Mouse (Mus musculus): Measurements from ENCODE around the gene Catsperz. TPM values are rescaled to one million over a fixed set of nuclear protein-coding genes. Genes with fewer than 3 reads are reported as not detected.

The Catsperz gene
- polyA plus RNA-seq, 1 experiment from 2014 or later: 3.4 TPM

GRCm38 (mm10) chr19:6919431-6919830 is 5.7 kb downstream of the Catsperz start:
- H3K4me2 ChIP-seq (replicated peaks; ENCODE audit: low read depth, low read length): no peak overlapping the region
- peak overlapping the region; percentile 90; the same call in 1 of the 2 replicates for H3K27ac ChIP-seq (ENCODE audit: low read length)

GRCm38 (mm10) chr19:6918321-6918720 is 6.9 kb downstream of the Catsperz start:
- peaks cover 3% of the 10 kb centered on the region for H3K27me3 ChIP-seq (ENCODE audit: insufficient read depth, low read length)
- no peak overlapping the region for H3K9ac ChIP-seq (replicated peaks; ENCODE audit: low read length)
- peaks cover 15% of the 10 kb centered on the region for H3K4me1 ChIP-seq (ENCODE audit: insufficient read depth, low read length)
- no peak for ATAC-seq (ENCODE audit: low FRiP score, low TSS enrichment)
- no peaks in the 10 kb centered on the region for H3K9me3 ChIP-seq (ENCODE audit: low read length)
- no peak overlapping the region for H3K27ac ChIP-seq (ENCODE audit: low read length)
- H3K4me3 ChIP-seq (ENCODE audit: low read length): no peak overlapping the region
- H3K36me3 ChIP-seq (ENCODE audit: insufficient read depth, low read length): peaks cover 8% of the 10 kb centered on the region; the same call in 1 of the 2 replicates
- WGBS: 92% methylated on average over 4 of the region's 4 CpGs
- no peak overlapping the region for H3K4me2 ChIP-seq (replicated peaks; ENCODE audit: low read depth, low read length)

More at GRCm38 (mm10) chr19:6919431-6919830, 5.7 kb downstream of the Catsperz start:
- Histone ChIP-seq H3K27me3 (ENCODE audit: insufficient read depth, low read length) (peaks cover 10% of the 10 kb centered on the region), H3K9me3 (ENCODE audit: low read length) (no peaks in the 10 kb centered on the region), H3K4me1 (ENCODE audit: insufficient read depth, low read length) (peaks cover 15% of the 10 kb centered on the region), H3K9ac (replicated peaks; ENCODE audit: low read length) (0 out of 2 replicates have a peak overlapping the region, but pooled peaks have one; percentile 85), H3K36me3 (ENCODE audit: insufficient read depth, low read length) (no peaks in the 10 kb centered on the region), H3K4me3 (ENCODE audit: low read length) (no peak overlapping the region)
- ATAC-seq (ENCODE audit: low FRiP score, low TSS enrichment): no peak

- Histone ChIP-seq H3K4me1 (ENCODE audit: insufficient read depth, low read length) (peaks cover 18% of the 10 kb centered on the region), H3K9me3 (ENCODE audit: low read length) (no peaks in the 10 kb centered on the region), H3K9ac (replicated peaks; ENCODE audit: low read length) (peak overlapping the region; percentile 13; the same call in 1 of the 2 replicates), H3K27ac (ENCODE audit: low read length) (no peak overlapping the region), H3K4me2 (replicated peaks; ENCODE audit: low read depth, low read length) (no peak overlapping the region), H3K4me3 (ENCODE audit: low read length) (no peak overlapping the region), H3K27me3 (ENCODE audit: insufficient read depth, low read length) (no peaks in the 10 kb centered on the region), H3K36me3 (ENCODE audit: insufficient read depth, low read length) (peaks cover 22% of the 10 kb centered on the region)
- WGBS: 64% methylated on average over 4 of the region's 4 CpGs
- ATAC-seq (ENCODE audit: low FRiP score, low TSS enrichment): no peak
Observed at GRCm38 (mm10) chr19:6916496-6916895, 8.7 kb downstream of the Catsperz start.

- no peak overlapping the region for H3K9ac ChIP-seq (replicated peaks; ENCODE audit: low read length)
- ATAC-seq (ENCODE audit: low FRiP score, low TSS enrichment): no peak
- peaks cover 19% of the 10 kb centered on the region for H3K4me1 ChIP-seq (ENCODE audit: insufficient read depth, low read length)
- no peaks in the 10 kb centered on the region for H3K27me3 ChIP-seq (ENCODE audit: insufficient read depth, low read length)
- no peak overlapping the region for H3K4me3 ChIP-seq (ENCODE audit: low read length)
- H3K4me2 ChIP-seq (replicated peaks; ENCODE audit: low read depth, low read length): no peak overlapping the region
- no peak overlapping the region for H3K27ac ChIP-seq (ENCODE audit: low read length)
- WGBS: 88% methylated on average over 4 of the region's 4 CpGs
- H3K36me3 ChIP-seq (ENCODE audit: insufficient read depth, low read length): peaks cover 26% of the 10 kb centered on the region
- no peaks in the 10 kb centered on the region for H3K9me3 ChIP-seq (ENCODE audit: low read length)
Observed at GRCm38 (mm10) chr19:6915276-6915675, 9.9 kb downstream of the Catsperz start.

- Histone ChIP-seq H3K4me3 (ENCODE audit: low read length) (no peak overlapping the region), H3K4me1 (ENCODE audit: insufficient read depth, low read length) (peaks cover 12% of the 10 kb centered on the region), H3K36me3 (ENCODE audit: insufficient read depth, low read length) (peaks cover 26% of the 10 kb centered on the region), H3K9ac (replicated peaks; ENCODE audit: low read length) (no peak overlapping the region), H3K9me3 (ENCODE audit: low read length) (no peaks in the 10 kb centered on the region), H3K4me2 (replicated peaks; ENCODE audit: low read depth, low read length) (no peak overlapping the region), H3K27ac (ENCODE audit: low read length) (no peak overlapping the region), H3K27me3 (ENCODE audit: insufficient read depth, low read length) (no peaks in the 10 kb centered on the region)
- WGBS: 90% methylated on average over 9 of the region's 9 CpGs
- no peak for ATAC-seq (ENCODE audit: low FRiP score, low TSS enrichment)
Observed at GRCm38 (mm10) chr19:6914540-6914939, 10.6 kb downstream of the Catsperz start.

GRCm38 (mm10) chr19:6913991-6914390 is 11.2 kb downstream of the Catsperz start:
- Histone ChIP-seq H3K27me3 (ENCODE audit: insufficient read depth, low read length) (no peaks in the 10 kb centered on the region), H3K27ac (ENCODE audit: low read length) (no peak overlapping the region), H3K4me3 (ENCODE audit: low read length) (no peak overlapping the region), H3K4me1 (ENCODE audit: insufficient read depth, low read length) (peaks cover 12% of the 10 kb centered on the region), H3K9me3 (ENCODE audit: low read length) (no peaks in the 10 kb centered on the region), H3K4me2 (replicated peaks; ENCODE audit: low read depth, low read length) (no peak overlapping the region), H3K9ac (replicated peaks; ENCODE audit: low read length) (no peak overlapping the region), H3K36me3 (ENCODE audit: insufficient read depth, low read length) (peaks cover 26% of the 10 kb centered on the region)
- WGBS: 74% methylated on average over 11 of the region's 11 CpGs
- ATAC-seq (ENCODE audit: low FRiP score, low TSS enrichment): no peak

GRCm38 (mm10) chr19:6913036-6913435 is 12.1 kb downstream of the Catsperz start:
- H3K36me3 ChIP-seq (ENCODE audit: insufficient read depth, low read length): peaks cover 26% of the 10 kb centered on the region
- no peak overlapping the region for H3K27ac ChIP-seq (ENCODE audit: low read length)
- H3K4me2 ChIP-seq (replicated peaks; ENCODE audit: low read depth, low read length): no peak overlapping the region
- ATAC-seq (ENCODE audit: low FRiP score, low TSS enrichment): no peak
- 82% methylated on average over 6 of the region's 6 CpGs for WGBS
- H3K27me3 ChIP-seq (ENCODE audit: insufficient read depth, low read length): no peaks in the 10 kb centered on the region
- no peak overlapping the region for H3K9ac ChIP-seq (replicated peaks; ENCODE audit: low read length)
- H3K4me3 ChIP-seq (ENCODE audit: low read length): no peak overlapping the region
- no peaks in the 10 kb centered on the region for H3K9me3 ChIP-seq (ENCODE audit: low read length)
- peaks cover 21% of the 10 kb centered on the region for H3K4me1 ChIP-seq (ENCODE audit: insufficient read depth, low read length)

- 87% methylated on average over 15 of the region's 15 CpGs for WGBS
- no peaks in the 10 kb centered on the region for H3K9me3 ChIP-seq (ENCODE audit: low read length)
- H3K4me3 ChIP-seq (ENCODE audit: low read length): no peak overlapping the region
- no peaks in the 10 kb centered on the region for H3K27me3 ChIP-seq (ENCODE audit: insufficient read depth, low read length)
- H3K9ac ChIP-seq (replicated peaks; ENCODE audit: low read length): no peak overlapping the region
- ATAC-seq (ENCODE audit: low FRiP score, low TSS enrichment): no peak
- H3K36me3 ChIP-seq (ENCODE audit: insufficient read depth, low read length): peaks cover 26% of the 10 kb centered on the region
- H3K4me1 ChIP-seq (ENCODE audit: insufficient read depth, low read length): peaks cover 28% of the 10 kb centered on the region
- H3K4me2 ChIP-seq (replicated peaks; ENCODE audit: low read depth, low read length): no peak overlapping the region
- no peak overlapping the region for H3K27ac ChIP-seq (ENCODE audit: low read length)
Observed at GRCm38 (mm10) chr19:6912205-6912970, 12.8 kb downstream of the Catsperz start.

GRCm38 (mm10) chr19:6911101-6912074 is 13.8 kb downstream of the Catsperz start:
- no peak overlapping the region for H3K27ac ChIP-seq (ENCODE audit: low read length)
- no peak for ATAC-seq (ENCODE audit: low FRiP score, low TSS enrichment)

More at GRCm38 (mm10) chr19:6911101-6912074, 13.8 kb downstream of the Catsperz start:
- Histone ChIP-seq H3K4me1 (ENCODE audit: insufficient read depth, low read length) (peaks cover 29% of the 10 kb centered on the region), H3K9me3 (ENCODE audit: low read length) (no peaks in the 10 kb centered on the region), H3K36me3 (ENCODE audit: insufficient read depth, low read length) (peaks cover 32% of the 10 kb centered on the region), H3K9ac (replicated peaks; ENCODE audit: low read length) (peak overlapping the region; percentile 18), H3K27me3 (ENCODE audit: insufficient read depth, low read length) (no peaks in the 10 kb centered on the region), H3K4me2 (replicated peaks; ENCODE audit: low read depth, low read length) (peak overlapping the region; percentile 73), H3K4me3 (ENCODE audit: low read length) (peak overlapping the region; percentile 15; the same call in 1 of the 2 replicates)
- 87% methylated on average over 19 of the region's 19 CpGs for WGBS
